Mouse (Mus musculus) gastrocnemius, postnatal 36 days (tissue): ENCODE results near the gene Zfp963. TPM values are rescaled to one million over a fixed set of nuclear protein-coding genes. Genes with fewer than 3 reads are reported as not detected.
"Not testable (repeated sequence)": the region's sequence is repeated elsewhere in the genome, so short reads cannot be mapped to it uniquely, and the experiment has no call there.

Experiments used
- DNase-seq, 2 experiments: peaks; one replicate each; pipeline ENCODE4 v3.0.0; 2022
- intact Hi-C: fragments of 180-260 bp; cut with DNase I; formaldehyde crosslinking; loops from one replicate; pipeline ENCODE4 v1.15.1; 2025
- total RNA-seq, 2 experiments: library from RNA; stranded (reverse); gene quantifications; 2 replicates each; pipeline ENCODE4 v1.2.3; 2021

The Zfp963 gene
- total RNA-seq, 2 experiments from 2014 or later, result 2.9 to 3.0 TPM

GRCm38 (mm10) chr8:69758316-69758715 lies 8.5 kb upstream of the Zfp963 start:
- no peak for DNase-seq
- intact Hi-C loops, result no loop called here

DNA sequence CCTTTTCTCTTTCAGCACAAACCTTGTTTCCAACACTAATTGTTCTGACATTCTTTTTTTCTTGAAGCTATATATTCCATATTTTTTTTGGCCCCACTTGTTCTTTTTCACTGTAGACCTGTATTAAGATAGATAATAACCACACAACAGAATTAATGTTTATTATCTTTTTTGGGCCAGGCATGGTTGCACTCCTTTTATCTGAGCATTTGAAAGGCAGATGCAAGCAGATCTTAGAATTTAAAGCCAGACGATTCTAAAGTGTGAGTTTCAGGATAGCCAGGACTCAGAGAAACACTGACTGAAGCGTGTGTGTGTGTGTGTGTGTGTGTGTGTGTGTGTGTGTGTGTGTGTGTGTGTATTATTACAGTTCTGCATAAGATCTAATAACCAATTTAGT lies 2.7 kb upstream of the Zfp963 start:
- DNase-seq, result no peak
- intact Hi-C loops, result no loop called here

GRCm38 (mm10) chr8:69741231-69741630 lies 8.5 kb downstream of the Zfp963 start:
- intact Hi-C loops, result no loop called here
- DNase-seq, result no peak

GRCm38 (mm10) chr8:69740763-69741162 lies 9.0 kb downstream of the Zfp963 start:
- intact Hi-C loops, result no loop called here
- DNase-seq, result no peak

- intact Hi-C loops, result no loop called here
Observed at GRCm38 (mm10) chr8:69735495-69735894, 14.3 kb downstream of the Zfp963 start.

DNA sequence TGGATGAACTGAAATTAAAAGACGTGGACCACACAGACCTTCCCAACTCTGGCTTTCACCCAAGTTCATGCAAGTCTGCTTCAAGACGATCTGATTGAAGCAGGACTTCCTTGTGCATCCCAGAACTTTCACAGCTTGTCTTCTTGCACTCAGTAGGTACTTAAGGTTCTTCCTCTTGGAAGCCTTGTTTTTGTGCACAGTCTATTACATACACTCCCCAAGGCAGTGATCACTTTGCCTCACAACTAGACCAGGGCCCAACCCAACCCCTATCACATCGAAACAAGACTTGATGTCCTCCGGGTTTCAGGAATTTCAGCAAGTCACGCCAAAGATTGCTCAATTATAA lies 32.6 kb downstream of the Zfp963 start:
- DNase-seq, result no peak
- intact Hi-C loops, result loop anchor here (2.0 kb wide), 1 partner anchor 92 kb away; the partner anchor contains the start of gene Zfp868

More at GRCm38 (mm10) chr8:69735495-69735894, 14.3 kb downstream of the Zfp963 start:
- DNase-seq, result no peak

DNA sequence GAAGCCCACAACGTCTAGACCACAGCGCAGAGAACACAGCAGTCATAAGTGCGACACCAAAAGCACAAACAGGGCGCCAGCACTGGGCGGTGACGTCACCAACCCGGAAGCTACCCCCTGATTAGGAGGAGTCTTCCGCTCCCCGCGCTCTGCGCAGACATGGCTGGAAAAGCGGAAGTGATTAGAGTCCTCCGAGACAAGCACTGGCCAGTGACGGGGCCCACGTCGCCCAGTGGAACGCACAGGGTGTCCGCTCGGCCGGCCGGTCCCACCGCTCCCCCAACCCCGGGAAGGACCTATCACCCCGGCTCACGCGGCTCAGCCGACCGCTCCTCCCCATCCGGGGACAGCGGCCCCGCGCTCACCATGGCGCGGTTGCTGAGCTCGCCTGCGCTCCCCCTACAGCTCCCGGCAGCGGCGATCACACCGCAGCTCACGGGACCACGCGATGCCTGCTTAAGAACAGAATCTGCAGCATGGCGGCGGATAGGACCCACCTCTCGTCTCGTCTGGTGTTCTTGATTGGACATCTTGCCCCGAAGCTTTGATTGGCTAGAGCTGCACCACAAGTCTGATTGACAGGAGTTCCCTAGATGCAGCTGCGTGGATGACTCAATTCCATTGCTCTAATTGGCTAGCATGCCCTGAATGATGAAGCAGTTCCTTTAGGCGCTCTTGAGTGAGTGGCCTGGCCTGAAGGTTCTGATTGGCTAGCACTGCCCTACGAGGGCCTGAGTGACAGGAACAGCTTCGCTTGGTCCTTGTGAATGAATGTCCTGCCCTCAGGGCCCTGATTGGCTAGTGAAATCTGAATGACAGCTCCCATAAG lies 33.2 kb downstream of the Zfp963 start:
- intact Hi-C loops, result loop anchor here (1.0 to 2.0 kb wide), 2 partner anchors 33 to 92 kb away; partner anchors contain the start of genes Zfp868 and Zfp963
- peak; percentile 87 to 93 for DNase-seq

DNA sequence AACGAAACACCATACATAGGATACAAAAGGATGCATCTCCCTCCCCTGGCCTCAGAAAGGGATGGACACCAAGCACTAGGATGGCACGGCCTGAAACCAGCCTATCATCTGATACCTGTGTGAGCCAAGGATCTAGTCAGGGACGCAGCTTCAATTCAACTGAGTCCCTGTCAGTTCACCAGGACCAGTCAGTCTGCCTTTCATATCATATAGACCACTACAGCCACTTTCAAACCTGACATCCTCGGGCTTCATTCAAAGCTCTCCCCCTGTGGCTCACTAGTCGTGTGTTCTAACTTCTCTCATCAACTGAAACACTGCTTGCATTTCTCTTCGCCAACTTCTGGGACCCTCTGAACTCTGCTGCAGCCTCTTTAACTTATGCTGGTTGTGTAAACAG lies 34.4 kb downstream of the Zfp963 start:
- intact Hi-C loops, result no loop called here
- no peak for DNase-seq

GRCm38 (mm10) chr8:69713516-69713915 lies 36.3 kb downstream of the Zfp963 start:
- intact Hi-C loops, result no loop called here
- no peak for DNase-seq

DNA sequence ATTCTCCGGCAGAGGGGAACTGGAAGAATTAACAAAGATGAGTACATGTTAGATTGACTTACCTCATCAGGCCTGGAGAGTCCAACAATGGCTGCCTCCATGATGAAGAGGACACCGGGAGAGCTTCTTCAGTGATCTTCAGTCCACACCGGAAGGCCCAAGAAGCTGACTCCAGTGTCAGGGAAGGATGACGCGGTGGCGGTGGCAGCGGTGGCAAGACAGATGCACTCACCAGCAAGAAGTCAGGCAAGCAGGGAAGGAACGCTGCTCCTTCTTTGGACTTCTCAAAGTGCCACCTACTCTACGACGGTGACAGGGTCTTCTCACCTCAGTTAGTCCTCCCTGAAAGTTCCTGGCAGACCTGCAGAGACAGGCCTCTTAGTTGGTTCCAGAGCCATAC lies 39.1 kb downstream of the Zfp963 start, which contains the start of gene Zfp869:
Gene Zfp869, minus strand, starts transcription at position 101 of the 400 bp plus-strand sequence.
- intact Hi-C loops, DNase-seq: not testable (repeated sequence)

DNA sequence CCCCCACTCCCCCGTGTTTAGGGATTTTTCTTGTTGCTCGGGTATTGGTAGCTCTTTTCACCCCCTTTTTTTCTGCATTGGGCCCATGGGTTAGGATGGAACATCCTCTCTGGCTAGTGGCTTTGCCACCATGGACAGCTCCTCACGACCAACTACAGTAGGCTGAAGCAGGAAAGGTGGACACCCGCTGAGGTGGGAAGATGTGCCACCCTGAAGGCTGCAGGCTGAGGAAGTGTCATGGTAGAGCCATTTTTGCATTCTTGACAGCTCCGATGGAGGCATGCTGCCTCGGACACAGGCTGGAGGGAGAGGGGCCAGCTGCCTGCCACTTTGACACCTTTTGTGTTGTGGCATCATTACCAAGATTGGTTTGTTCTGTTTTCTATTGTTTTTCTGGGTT lies 48.0 kb downstream of the Zfp963 start:
- intact Hi-C loops, result no loop called here
- no peak for DNase-seq

Other genes starting within 250 kb of the Zfp963 start
- not detected for gene Gm7697, start 227.0 kb downstream of the Zfp963 start, total RNA-seq
- gene Zfp868, start 124.4 kb downstream of the Zfp963 start, total RNA-seq, result 1 to 10 TPM; 4.3 to 5.7 TPM
- gene Zfp964, start 95.5 kb downstream of the Zfp963 start, total RNA-seq, result under 1 TPM; 0.30 to 0.33 TPM
- gene Zfp869, start 39.2 kb downstream of the Zfp963 start, total RNA-seq, result 10 to 100 TPM in 1 of 2 experiments, 1 to 10 TPM in 1; 8.7 to 11.4 TPM
- gene Gm20422, start 24.9 kb upstream of the Zfp963 start, total RNA-seq, result 1 to 10 TPM; 1.3 to 2.4 TPM
- 10 to 100 TPM; 10.1 to 10.6 TPM for gene Atp13a1, start 41.2 kb upstream of the Zfp963 start, total RNA-seq
- gene Zfp866, start 41.2 kb upstream of the Zfp963 start, total RNA-seq, result 10 to 100 TPM; 10.1 to 14.7 TPM
- 1 to 10 TPM; 3.0 to 3.5 TPM for gene Gmip, start 58.7 kb upstream of the Zfp963 start, total RNA-seq
- not detected for gene Lpar2, start 72.5 kb upstream of the Zfp963 start, total RNA-seq
- gene Pbx4, start 82.5 kb upstream of the Zfp963 start, total RNA-seq, result not detected
- gene Cilp2, start 137.7 kb upstream of the Zfp963 start, total RNA-seq, result 10 to 100 TPM in 1 of 2 experiments, 1 to 10 TPM in 1; 9.3 to 11.0 TPM
- gene Tssk6, start 152.2 kb upstream of the Zfp963 start, total RNA-seq, result not detected
- 100 to 1,000 TPM; 332 to 340 TPM for gene Ndufa13, start 152.6 kb upstream of the Zfp963 start, total RNA-seq
- gene Yjefn3, start 152.7 kb upstream of the Zfp963 start, total RNA-seq, result 1 to 10 TPM; 5.7 to 9.0 TPM
- gene Gatad2a, start 246.4 kb upstream of the Zfp963 start, total RNA-seq, result 10 to 100 TPM; 25.6 to 29.1 TPM